Mouse (Mus musculus) midbrain, embryonic 14.5 days (tissue): Measurements from ENCODE around the gene Pth2. TPM values are rescaled to one million over a fixed set of nuclear protein-coding genes. Genes with fewer than 3 reads are reported as not detected.
A peak's percentile ranks its signal among the peaks of the same experiment; 100 is the strongest.
"Not testable (repeated sequence)": the region's sequence is repeated elsewhere in the genome, so short reads cannot be mapped to it uniquely, and the experiment has no call there.

Experiments
- ATAC-seq: fragments of 200-750 bp; cut with Nextera tagmentation; 2 replicates; pipeline ENCODE4 v1.8.0; 2017; ENCODE audit warnings: moderate number of reproducible peaks, moderate library complexity; ENCODE audit not compliant: low FRiP score, low TSS enrichment
- DNase-seq: peaks from one replicate; pipeline ENCODE4 v3.0.0-alpha.2; 2015
- H3K27ac ChIP-seq: fragments of 300-500 bp; sonication (generic); replicated peaks from 2 replicates; pipeline ENCODE4 v1.5.1; 2014; ENCODE audit warnings: mild to moderate bottlenecking, low read depth, low read length, moderate library complexity
- H3K27me3 ChIP-seq: fragments of 300-500 bp; sonication (generic); 2 replicates; pipeline ENCODE4 v1.6.1; 2014; ENCODE audit warnings: low read length, control low read depth, mixed read lengths; ENCODE audit not compliant: control insufficient read depth, insufficient read depth
- H3K36me3 ChIP-seq: fragments of 300-500 bp; sonication (generic); 2 replicates; pipeline ENCODE4 v1.6.1; 2014; ENCODE audit warnings: low read length, control low read depth; ENCODE audit not compliant: control insufficient read depth, insufficient read depth
- H3K4me1 ChIP-seq: fragments of 300-500 bp; sonication (generic); 2 replicates; pipeline ENCODE4 v1.6.1; 2014; ENCODE audit warnings: mild to moderate bottlenecking, antibody characterized with exemption, low read length, control low read depth; ENCODE audit not compliant: control insufficient read depth, insufficient read depth
- H3K4me2 ChIP-seq: fragments of 300-500 bp; sonication (generic); 2 replicates; pipeline ENCODE4 v1.6.1; 2014; ENCODE audit warnings: mild to moderate bottlenecking, low read length, moderate library complexity
- H3K4me3 ChIP-seq: fragments of 300-500 bp; sonication (generic); replicated peaks from 2 replicates; pipeline ENCODE4 v1.5.1; 2014; ENCODE audit warnings: low read depth, low read length
- H3K9ac ChIP-seq: fragments of 300-500 bp; sonication (generic); replicated peaks from 2 replicates; pipeline ENCODE4 v1.6.1; 2014; ENCODE audit warnings: mild to moderate bottlenecking, low read length, moderate library complexity
- H3K9me3 ChIP-seq: fragments of 300-500 bp; sonication (generic); 2 replicates; pipeline ENCODE4 v1.6.1; 2016; ENCODE audit warnings: low read length, control low read depth, mixed read lengths; ENCODE audit not compliant: control insufficient read depth
- WGBS: fragments of 180-500 bp; shearing (Covaris S2); extraction: QIAGEN DNeasy Blood & Tissue Kit; methylation state at CpG from one replicate; pipeline ENCODE4 v1.1.7; 2014; 5-methylcytosine and 5-hydroxymethylcytosine counted together
- polyA plus RNA-seq: library from polyadenylated mRNA; unstranded; fragments of >200 nt; fragmentation: Nextera tagmentation; extraction: Ambion mirVana; gene quantifications from 2 replicates; pipeline ENCODE4 v1.2.1, GENCODE M21; 2014

Pth2 gene
- polyA plus RNA-seq, 1 experiment from 2014 or later = 0.68 TPM

DNA sequence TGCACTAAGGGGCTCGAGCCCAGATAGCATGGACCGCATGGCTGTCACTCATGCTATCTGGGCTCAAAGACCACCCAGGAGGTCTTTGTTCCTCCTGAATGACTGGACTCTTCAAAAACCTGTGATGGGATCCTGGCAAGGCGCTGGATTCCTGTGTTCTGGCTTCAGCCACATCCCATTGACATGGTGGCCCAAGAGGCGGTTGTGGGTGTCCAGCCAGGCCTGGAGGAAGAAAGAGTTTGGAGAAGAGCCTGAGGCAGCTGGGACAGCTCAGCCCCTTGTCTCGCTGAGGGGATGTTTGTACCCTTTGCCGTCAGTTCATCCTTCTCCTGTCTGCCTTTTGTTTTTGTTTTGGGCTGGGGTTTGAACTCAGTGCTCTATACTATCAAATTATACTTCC, 31.2 kb upstream of the Pth2 start:
- no peak for ATAC-seq
- Histone ChIP-seq H3K27me3 (no peaks in the 10 kb centered on the region), H3K4me3 (no peak overlapping the region), H3K9me3 (no peaks in the 10 kb centered on the region), H3K4me2 (no peak overlapping the region), H3K27ac (no peak overlapping the region), H3K4me1 (peaks cover 5% of the 10 kb centered on the region; the same call in 1 of the 2 replicates), H3K36me3 (peaks cover 15% of the 10 kb centered on the region; the same call in 1 of the 2 replicates), H3K9ac (no peak overlapping the region)
- WGBS = 13% methylated on average over 6 of the region's 6 CpGs
- DNase-seq = no peak

DNA sequence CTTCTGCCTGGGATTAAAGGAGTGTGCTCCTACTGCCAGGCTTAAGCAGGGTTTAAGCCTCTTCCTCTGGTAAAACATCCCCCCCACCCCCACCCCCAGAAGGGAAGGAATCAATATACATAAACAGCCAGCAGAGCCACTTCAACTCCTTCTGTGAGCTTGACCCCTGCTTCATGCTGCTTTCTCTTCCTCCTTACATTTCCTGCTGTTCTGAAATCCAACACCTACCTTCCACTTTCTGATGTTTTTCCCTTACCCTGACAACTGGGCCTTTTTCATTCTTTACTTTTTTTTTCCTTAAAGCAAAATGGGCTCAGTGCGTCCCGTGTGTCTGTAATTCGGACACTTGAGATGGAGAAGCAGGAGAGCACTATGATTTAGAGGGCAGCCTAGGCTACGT, 30.5 kb upstream of the Pth2 start:
- Histone ChIP-seq H3K4me1 (peaks cover 11% of the 10 kb centered on the region), H3K9ac (peak overlapping the region; percentile 23; the same call in 1 of the 2 replicates), H3K27ac (no peak overlapping the region), H3K4me3 (no peak overlapping the region), H3K27me3 (no peaks in the 10 kb centered on the region), H3K36me3 (peaks cover 11% of the 10 kb centered on the region; the same call in 1 of the 2 replicates), H3K4me2 (no peak overlapping the region), H3K9me3 (no peaks in the 10 kb centered on the region)
- WGBS = 79% methylated on average over 4 of the region's 4 CpGs
- no peak for DNase-seq
- ATAC-seq = no peak

DNA sequence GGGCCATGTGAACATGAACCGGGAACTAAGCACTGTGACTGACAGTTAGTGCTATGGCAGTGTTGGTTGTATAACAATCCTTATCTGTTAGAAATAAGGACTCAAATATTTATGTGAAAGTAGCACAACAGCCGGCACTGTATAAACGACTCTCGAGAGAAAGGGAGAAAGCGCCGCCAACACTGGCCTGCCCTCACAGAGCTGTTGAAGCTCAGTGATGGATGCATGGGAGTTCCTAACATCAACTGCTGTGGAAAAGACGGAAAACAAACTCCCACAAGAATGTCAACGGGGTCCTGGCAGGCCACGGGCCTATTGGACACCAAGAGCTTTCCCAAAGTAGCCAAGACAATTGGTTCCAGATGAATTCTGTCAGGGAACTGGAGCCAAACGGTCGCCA, 29.5 kb upstream of the Pth2 start:
- H3K27ac ChIP-seq = no peak overlapping the region
- H3K9me3 ChIP-seq = no peaks in the 10 kb centered on the region
- H3K4me2 ChIP-seq = no peak overlapping the region
- WGBS = 74% methylated on average over 11 of the region's 11 CpGs
- no peak overlapping the region for H3K4me3 ChIP-seq
- no peak for DNase-seq
- H3K4me1 ChIP-seq = peaks cover 14% of the 10 kb centered on the region
- H3K36me3 ChIP-seq = peaks cover 1% of the 10 kb centered on the region; the same call in 1 of the 2 replicates
- no peak overlapping the region for H3K9ac ChIP-seq
- no peak for ATAC-seq
- no peaks in the 10 kb centered on the region for H3K27me3 ChIP-seq

DNA sequence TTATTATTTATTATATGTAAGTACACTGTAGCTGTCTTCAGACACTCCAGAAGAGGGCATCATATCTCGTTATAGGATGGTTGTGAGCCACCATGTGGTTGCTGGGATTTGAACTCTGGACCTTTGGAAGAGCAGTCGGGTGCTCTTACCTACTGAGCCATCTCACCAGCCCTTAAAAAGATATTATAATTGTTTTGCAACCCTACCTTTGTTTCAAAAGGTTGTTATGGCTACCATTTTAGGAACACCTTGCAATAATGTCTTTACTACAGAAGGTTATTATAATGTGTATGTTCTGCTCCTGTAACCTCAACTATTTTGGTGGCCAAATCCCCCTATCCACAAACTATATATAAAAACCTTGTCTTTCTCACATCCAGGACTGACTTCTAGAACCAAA, 27.7 kb upstream of the Pth2 start:
- not testable (repeated sequence) for H3K4me2 ChIP-seq, H3K9ac ChIP-seq, H3K36me3 ChIP-seq, H3K27ac ChIP-seq, H3K9me3 ChIP-seq, H3K27me3 ChIP-seq, ATAC-seq, DNase-seq, H3K4me3 ChIP-seq
- 89% methylated on average over 2 of the region's 2 CpGs for WGBS
- H3K4me1 ChIP-seq = peaks cover 14% of the 10 kb centered on the region

DNA sequence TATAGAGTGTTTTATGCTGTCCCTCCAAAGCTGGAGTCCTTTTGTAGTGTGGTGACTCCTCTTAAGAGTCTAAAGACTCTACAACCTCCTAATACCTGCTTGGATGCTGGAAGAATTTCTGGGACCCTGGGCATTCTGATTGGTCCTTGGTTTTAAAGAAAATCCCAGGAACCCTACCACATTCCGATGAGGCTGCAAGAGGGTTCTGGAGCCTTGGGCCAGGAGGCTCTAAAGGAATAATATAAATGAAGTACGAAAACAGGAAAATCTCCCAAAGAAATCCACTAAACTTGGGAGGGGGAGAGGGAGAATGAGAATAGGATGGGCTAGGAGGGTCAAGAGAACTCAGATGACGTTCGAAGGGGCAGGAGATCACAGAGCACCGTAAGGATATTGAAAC, 27.2 kb upstream of the Pth2 start:
- H3K36me3 ChIP-seq = peaks cover 14% of the 10 kb centered on the region; the same call in 1 of the 2 replicates
- peak overlapping the region; percentile 63 for H3K4me3 ChIP-seq
- H3K4me2 ChIP-seq = peak overlapping the region; percentile 91
- WGBS = 3% methylated on average over 5 of the region's 5 CpGs
- H3K27me3 ChIP-seq = no peaks in the 10 kb centered on the region
- H3K27ac ChIP-seq = peak overlapping the region; percentile 95
- DNase-seq = no peak
- ATAC-seq = no peak
- H3K9me3 ChIP-seq = no peaks in the 10 kb centered on the region
- peaks cover 14% of the 10 kb centered on the region for H3K4me1 ChIP-seq
- H3K9ac ChIP-seq = peak overlapping the region; percentile 81

DNA sequence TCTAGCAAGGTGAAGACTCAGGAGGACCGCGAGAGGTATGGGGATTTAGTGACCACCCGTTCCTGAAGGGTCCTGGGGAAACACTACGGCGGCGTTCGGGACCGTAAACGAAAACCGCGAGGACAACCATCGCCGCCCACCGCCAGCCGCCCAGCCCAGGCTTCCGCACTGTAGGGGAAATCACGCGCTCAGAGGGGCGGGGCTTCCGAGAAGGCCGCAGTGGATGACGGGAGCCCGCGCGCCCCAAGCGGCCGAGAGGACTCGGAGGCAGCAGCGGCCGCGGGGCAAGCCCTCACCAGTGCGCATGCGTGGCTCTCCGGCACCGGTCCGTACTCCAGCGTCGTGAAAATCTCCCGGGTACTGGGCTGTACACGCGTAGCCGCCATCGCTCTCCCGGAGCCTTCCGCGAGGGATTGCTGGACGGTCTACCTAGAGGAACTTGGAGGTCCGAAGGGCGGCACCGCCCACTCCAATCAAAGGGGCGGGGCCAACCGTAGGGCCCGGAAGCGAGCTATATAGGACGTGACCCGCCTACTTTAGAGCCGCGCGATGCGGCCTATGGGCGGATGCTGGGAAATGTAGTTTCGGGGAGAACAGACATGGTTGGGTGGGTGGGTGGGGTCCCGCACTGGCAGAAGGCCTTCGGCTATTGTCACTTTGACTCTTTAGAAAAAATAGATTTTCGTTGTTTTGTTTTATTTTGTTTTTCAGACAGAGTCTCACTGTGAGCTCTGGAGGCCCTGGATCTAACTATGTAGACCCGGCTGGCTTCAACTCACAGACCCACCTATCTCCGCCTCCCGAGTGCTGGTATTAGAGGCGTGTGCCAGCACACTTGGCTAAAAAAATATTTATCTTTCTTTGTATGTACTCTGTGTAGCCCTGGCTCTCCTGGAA, 26.5 kb upstream of the Pth2 start, which contains the start of the genes Pih1d1 and Aldh16a1:
Gene Pih1d1 (plus strand): TSS at position 208 of the 897 bp plus-strand sequence.
Gene Aldh16a1 (minus strand): TSS at position 489 of the 897 bp plus-strand sequence.
- H3K27me3 ChIP-seq = no peaks in the 10 kb centered on the region
- 5% methylated on average over 69 of the region's 69 CpGs for WGBS
- peak within 1 kb of the TSS; percentile 81 for H3K9ac ChIP-seq
- H3K4me2 ChIP-seq = peak within 1 kb of the TSS; percentile 91
- DNase-seq = peak; percentile 99
- peak within 1 kb of the TSS; percentile 95 for H3K27ac ChIP-seq
- peaks cover 14% of the 10 kb centered on the region for H3K4me1 ChIP-seq
- H3K36me3 ChIP-seq = peaks cover 21% of the 10 kb centered on the region; the same call in 1 of the 2 replicates
- no peaks in the 10 kb centered on the region for H3K9me3 ChIP-seq
- peak within 1 kb of the TSS; percentile 63 for H3K4me3 ChIP-seq
- peak; percentile 96 for ATAC-seq

DNA sequence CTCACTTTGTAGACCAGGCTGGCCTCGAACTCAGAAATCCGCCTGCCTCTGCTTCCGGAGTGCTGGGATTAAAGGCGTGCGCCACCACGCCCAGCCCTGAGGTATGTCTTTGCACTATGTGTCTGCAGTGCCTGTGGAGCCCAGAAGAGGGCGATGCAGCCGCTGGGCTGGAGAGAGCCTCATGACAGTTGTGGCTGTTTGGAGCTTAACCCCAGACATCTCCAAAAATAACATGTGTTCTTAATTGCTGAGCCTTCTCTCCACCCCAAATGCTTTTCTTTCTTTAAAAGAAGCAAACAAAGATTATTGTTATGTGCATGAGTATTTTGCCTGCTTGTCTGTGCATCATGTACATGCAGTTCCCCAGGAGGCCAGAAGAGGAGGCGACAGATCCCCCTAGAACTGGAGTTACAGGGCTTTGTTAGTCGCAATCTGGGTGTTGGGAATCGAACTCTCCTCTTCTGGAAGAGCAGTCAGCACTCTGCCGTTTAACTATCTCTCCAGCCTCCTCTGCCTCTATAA, 25.7 kb upstream of the Pth2 start:
- ATAC-seq = no peak
- 81% methylated on average over 12 of the region's 12 CpGs for WGBS
- Histone ChIP-seq H3K27ac (0 out of 2 replicates have a peak overlapping the region, but pooled peaks have one; percentile 95), H3K36me3 (peaks cover 26% of the 10 kb centered on the region; the same call in 1 of the 2 replicates), H3K9ac (0 out of 2 replicates have a peak overlapping the region, but pooled peaks have one; percentile 81), H3K9me3 (no peaks in the 10 kb centered on the region), H3K27me3 (no peaks in the 10 kb centered on the region), H3K4me3 (peak overlapping the region; percentile 63), H3K4me2 (peak overlapping the region; percentile 91), H3K4me1 (peaks cover 14% of the 10 kb centered on the region)
- DNase-seq = peak; percentile 56

DNA sequence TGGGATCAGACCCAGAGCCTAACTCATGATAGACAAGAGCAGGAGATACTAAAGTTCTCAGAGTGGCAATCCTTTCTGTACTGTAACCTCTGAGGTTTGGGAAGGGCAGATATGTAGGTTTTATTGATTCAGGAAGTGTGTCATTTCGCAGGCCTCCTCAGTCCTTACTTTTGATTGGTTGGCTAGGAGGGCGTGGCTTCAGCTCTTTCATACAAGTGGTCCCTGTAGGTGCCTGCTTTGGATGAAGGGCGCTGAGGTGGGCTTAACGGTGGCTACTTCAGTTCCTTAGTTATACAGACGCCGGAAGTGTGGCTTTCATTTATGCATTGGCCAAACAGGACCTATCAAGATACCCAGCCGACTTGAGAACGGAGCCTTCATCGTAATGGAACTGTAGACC, 25.2 kb upstream of the Pth2 start:
- no peak overlapping the region for H3K4me3 ChIP-seq
- H3K27ac ChIP-seq = no peak overlapping the region
- peaks cover 32% of the 10 kb centered on the region; the same call in 1 of the 2 replicates for H3K36me3 ChIP-seq
- H3K4me2 ChIP-seq = peak overlapping the region; percentile 91
- H3K27me3 ChIP-seq = no peaks in the 10 kb centered on the region
- H3K9ac ChIP-seq = no peak overlapping the region
- no peak for DNase-seq
- H3K4me1 ChIP-seq = peaks cover 14% of the 10 kb centered on the region
- 86% methylated on average over 9 of the region's 9 CpGs for WGBS
- ATAC-seq = no peak
- H3K9me3 ChIP-seq = no peaks in the 10 kb centered on the region
